Mouse (Mus musculus): ENCODE data around the gene Dupd1.
"Not testable (repeated sequence)": the region's sequence is repeated elsewhere in the genome, so short reads cannot be mapped to it uniquely, and the experiment has no call there.

The Dupd1 gene

DNA sequence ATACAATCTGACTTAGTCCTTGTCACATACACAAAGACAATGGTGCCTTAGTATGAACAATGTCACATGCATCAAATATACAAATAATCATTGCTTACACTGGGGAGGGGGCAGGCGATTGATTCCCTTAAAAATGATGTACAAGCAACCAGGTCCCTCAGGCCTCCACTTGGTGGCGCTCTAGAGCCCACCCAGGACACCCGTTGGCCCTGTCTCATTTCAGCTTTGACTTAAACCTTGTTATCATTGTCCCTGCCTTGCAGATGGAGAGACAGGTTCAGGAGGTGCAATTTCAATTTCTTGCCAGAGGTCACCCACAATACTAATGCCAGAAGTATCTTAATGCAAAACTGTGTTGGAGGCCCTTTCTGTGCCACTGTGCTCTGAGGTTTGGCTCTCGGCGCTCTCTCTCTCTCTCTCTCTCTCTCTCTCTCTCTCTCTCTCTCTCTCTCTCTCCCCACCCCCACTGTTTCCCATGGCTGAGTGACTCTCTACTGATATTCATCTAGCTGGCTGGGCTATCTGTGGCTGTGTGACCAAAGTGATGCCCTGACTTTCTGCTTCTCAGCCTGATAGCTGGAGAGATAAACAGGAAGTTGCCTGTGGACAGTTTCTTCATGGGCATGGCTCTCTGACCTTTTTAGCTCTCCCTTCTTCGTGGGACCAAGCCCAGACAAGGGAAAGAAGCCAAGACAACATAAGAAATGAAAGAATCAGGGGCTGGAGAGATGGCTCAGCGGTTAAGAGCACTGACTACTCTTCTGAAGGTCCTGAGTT lies 35.7 kb downstream of the Dupd1 start:
- ATAC-seq (ENCODE audit: insufficient number of reproducible peaks, low FRiP score, low TSS enrichment) = no peak

DNA sequence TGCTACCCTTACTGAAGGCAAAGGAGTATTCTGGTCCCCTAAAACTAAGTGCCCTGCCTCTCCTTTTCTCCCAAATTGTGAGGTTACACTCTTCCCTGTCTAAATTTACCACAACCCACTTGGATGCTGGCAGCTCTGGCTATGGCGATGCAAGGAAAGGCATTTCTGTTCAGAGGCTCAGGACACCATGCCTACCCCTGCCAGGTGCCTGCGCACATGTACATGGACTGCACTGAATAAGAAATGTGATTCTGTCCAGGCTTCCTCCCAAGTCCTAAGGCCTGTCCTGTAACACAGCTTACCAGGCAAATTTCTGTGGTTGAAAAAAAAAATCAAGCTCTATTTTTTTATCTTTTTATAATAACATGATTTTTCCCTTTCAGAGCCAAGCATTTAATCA lies 38.2 kb downstream of the Dupd1 start:
- no peak for ATAC-seq (ENCODE audit: insufficient number of reproducible peaks, low FRiP score, low TSS enrichment)

- ATAC-seq (ENCODE audit: insufficient number of reproducible peaks, low FRiP score, low TSS enrichment) = no peak
Measured at GRCm38 (mm10) chr14:21674471-21674870, 39.9 kb downstream of the Dupd1 start.

DNA sequence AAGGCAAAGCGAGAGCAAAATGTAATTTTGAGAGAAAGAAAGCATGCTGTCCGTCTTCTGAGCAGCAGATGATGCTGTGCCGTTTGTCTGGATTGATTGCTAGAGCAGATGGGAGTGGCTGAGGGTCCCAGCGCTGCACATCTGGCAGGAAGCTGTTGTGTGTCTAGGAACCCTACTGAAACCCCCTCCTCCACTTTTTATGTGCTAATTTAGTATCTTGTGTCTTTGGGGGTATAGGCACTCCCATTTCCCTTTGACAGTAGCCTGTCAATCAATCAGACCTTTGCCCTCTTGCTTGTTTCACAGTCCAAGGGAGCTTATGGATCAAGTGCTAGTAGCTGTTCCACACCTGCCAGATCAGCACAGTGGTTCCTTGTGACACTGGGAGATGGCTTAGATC lies 41.3 kb downstream of the Dupd1 start:
- no peak for ATAC-seq (ENCODE audit: insufficient number of reproducible peaks, low FRiP score, low TSS enrichment)

- ATAC-seq (ENCODE audit: insufficient number of reproducible peaks, low FRiP score, low TSS enrichment) = not testable (repeated sequence)
Measured at GRCm38 (mm10) chr14:21670422-21671006, 43.9 kb downstream of the Dupd1 start.

- no peak for ATAC-seq (ENCODE audit: insufficient number of reproducible peaks, low FRiP score, low TSS enrichment)
Measured at GRCm38 (mm10) chr14:21669633-21670421, 44.5 kb downstream of the Dupd1 start.

GRCm38 (mm10) chr14:21669218-21669617 lies 45.2 kb downstream of the Dupd1 start:
- ATAC-seq (ENCODE audit: insufficient number of reproducible peaks, low FRiP score, low TSS enrichment) = no peak

DNA sequence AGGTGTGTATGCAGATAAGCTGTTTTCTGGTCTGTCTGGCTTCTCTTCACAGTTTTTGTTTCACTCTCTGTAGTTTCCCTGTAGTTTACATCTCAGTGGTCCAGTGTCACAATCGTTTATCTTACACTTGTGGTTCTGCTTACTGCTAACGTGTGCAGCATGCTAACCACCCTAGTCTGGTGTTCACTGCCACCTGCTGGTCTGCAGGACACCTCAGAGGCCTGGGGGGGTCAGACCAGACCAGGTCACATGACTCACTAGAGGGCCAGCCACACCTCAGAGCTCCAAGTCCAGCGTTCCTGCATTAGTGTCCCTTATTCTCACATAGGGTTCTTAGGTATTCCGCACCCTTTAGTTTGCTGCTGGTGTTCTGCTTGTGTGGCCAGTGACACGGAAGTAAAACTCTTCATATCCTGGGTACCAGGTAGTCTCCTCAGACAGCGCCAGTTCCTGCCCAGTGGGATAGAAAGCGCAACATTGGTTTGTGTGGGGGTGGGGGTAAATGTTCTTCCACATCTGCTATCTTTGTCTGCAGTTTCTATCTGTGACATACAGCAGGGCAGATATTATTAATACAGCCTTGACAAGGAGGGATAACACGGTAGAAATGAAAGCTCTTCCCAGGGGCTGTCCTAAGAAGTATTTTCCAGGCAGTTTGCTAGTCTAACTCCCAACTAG lies 51.8 kb downstream of the Dupd1 start:
- no peak for ATAC-seq (ENCODE audit: insufficient number of reproducible peaks, low FRiP score, low TSS enrichment)

- ATAC-seq (ENCODE audit: insufficient number of reproducible peaks, low FRiP score, low TSS enrichment) = peak; percentile 85
Measured at GRCm38 (mm10) chr14:21659652-21660051, 54.7 kb downstream of the Dupd1 start.

- peak; percentile 13; the same call in 1 of the 2 replicates for ATAC-seq (ENCODE audit: insufficient number of reproducible peaks, low FRiP score, low TSS enrichment)
Measured at GRCm38 (mm10) chr14:21659155-21659554, 55.2 kb downstream of the Dupd1 start.

GRCm38 (mm10) chr14:21653813-21654212 lies 60.6 kb downstream of the Dupd1 start:
- ATAC-seq (ENCODE audit: insufficient number of reproducible peaks, low FRiP score, low TSS enrichment) = no peak

DNA sequence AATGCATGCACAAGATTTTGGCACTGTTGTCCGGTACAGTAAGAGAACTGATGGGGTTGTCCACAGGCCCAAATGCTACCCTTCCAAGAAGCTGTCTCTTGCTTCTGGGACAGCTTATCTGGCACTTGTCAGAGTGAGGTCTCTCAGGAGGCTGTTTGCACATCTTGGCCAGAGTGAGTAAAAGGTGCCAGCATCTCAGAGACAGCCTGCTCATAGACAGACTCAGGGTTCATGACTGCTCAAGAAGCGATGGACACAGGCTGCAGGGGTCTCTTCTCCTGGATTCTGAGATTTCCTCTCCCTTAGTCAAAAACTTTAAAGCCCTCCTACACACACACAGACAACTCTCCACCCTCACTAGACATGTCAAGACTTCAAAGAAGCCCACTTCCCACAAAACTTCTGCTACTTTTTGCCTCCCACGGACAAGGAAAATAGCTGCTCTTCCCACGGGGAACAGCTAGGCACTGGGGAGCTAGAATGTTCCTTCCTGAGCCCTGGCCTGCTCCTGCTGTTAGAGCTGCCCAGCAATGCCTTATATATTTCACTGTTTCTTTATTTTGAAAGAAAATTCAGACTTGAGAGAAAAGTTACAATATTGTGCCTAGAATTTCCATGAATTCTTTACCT lies 73.5 kb downstream of the Dupd1 start:
- no peak for ATAC-seq (ENCODE audit: insufficient number of reproducible peaks, low FRiP score, low TSS enrichment)

- ATAC-seq (ENCODE audit: insufficient number of reproducible peaks, low FRiP score, low TSS enrichment) = no peak
Measured at GRCm38 (mm10) chr14:21636548-21636947, 77.8 kb downstream of the Dupd1 start.

- no peak for ATAC-seq (ENCODE audit: insufficient number of reproducible peaks, low FRiP score, low TSS enrichment)
Measured at GRCm38 (mm10) chr14:21631665-21632200, 82.6 kb downstream of the Dupd1 start.
